Mouse (Mus musculus): ENCODE data around the gene Elp6. TPM values are rescaled to one million over a fixed set of nuclear protein-coding genes. Genes with fewer than 3 reads are reported as not detected.

Elp6 gene
- polyA plus RNA-seq, 2 experiments, result 7.5 to 8.0 TPM

GRCm38 (mm10) chr9:110333135-110333895, 28.3 kb downstream of the Elp6 start, which contains the start of gene Scap:
TSS of gene Scap (plus strand) at chr9:110333288.
- ATAC-seq (ENCODE audit: insufficient read depth) (peak; percentile 91), DNase-seq (ENCODE audit: low read depth in 3 of 3, low spot score in 3 of 3) (peak; percentile 79 to 87 (median 82))
- H3K4me3 ChIP-seq (ENCODE audit: insufficient read depth in 1 of 2, low read depth in 2 of 2, low read length in 2 of 2), result peak within 1 kb of the TSS; percentile 59 to 71
- TF ChIP-seq EP300 (IDR thresholded peaks at IDR 0.05; ENCODE audit: low read depth) (no peak), CTCF (IDR thresholded peaks at IDR 0.05; ENCODE audit: low read depth) (peak; percentile 99)
- H3K4me2 ChIP-seq (ENCODE audit: low read depth), result peak within 1 kb of the TSS; percentile 80
- no peak within 1 kb of the TSS for H3K27ac ChIP-seq
- no peaks in the 10 kb centered on the region for H3K9me3 ChIP-seq (ENCODE audit: control insufficient read depth, low read length)
- no peaks in the 10 kb centered on the region for H3K36me3 ChIP-seq (replicated peaks; ENCODE audit: control insufficient read depth, insufficient read depth, low read depth)
- H3K4me1 ChIP-seq (replicated peaks; ENCODE audit: control insufficient read depth in 2 of 2, insufficient read depth in 2 of 2, low read length in 1 of 2), result peaks cover 0 to 23% of the 10 kb centered on the region in 2 experiments; a peak in 3 of 4 replicates
- 0% methylated on average over 69 of the region's 78 CpGs for WGBS (ENCODE audit: insufficient replicate concordance)
- no peaks in the 10 kb centered on the region for H3K27me3 ChIP-seq (ENCODE audit: control insufficient read depth, insufficient read depth, low read length)
- H3K9ac ChIP-seq (replicated peaks), result peak within 1 kb of the TSS; percentile 35

- Histone ChIP-seq H3K36me3 (replicated peaks; ENCODE audit: control insufficient read depth, insufficient read depth, low read depth) (no peaks in the 10 kb centered on the region), H3K4me2 (ENCODE audit: low read depth) (peak overlapping the region; percentile 80), H3K27ac (no peak overlapping the region), H3K4me1 (replicated peaks; ENCODE audit: control insufficient read depth in 2 of 2, insufficient read depth in 2 of 2, low read length in 1 of 2) (peaks cover 0 to 20% of the 10 kb centered on the region in 2 experiments; a peak in 2 of 4 replicates), H3K9ac (replicated peaks) (peak overlapping the region; percentile 35), H3K9me3 (ENCODE audit: control insufficient read depth, low read length) (no peaks in the 10 kb centered on the region), H3K27me3 (ENCODE audit: control insufficient read depth, insufficient read depth, low read length) (no peaks in the 10 kb centered on the region), H3K4me3 (ENCODE audit: insufficient read depth in 1 of 2, low read depth in 2 of 2, low read length in 2 of 2) (peak overlapping the region; percentile 59 to 71)
- 10% methylated on average over 12 of the region's 12 CpGs for WGBS (ENCODE audit: insufficient replicate concordance)
- DNase-seq (ENCODE audit: low read depth in 3 of 3, low spot score in 3 of 3) (no peak), ATAC-seq (ENCODE audit: insufficient read depth) (peak; percentile 14; the same call in 1 of the 2 replicates)
- TF ChIP-seq CTCF (IDR thresholded peaks at IDR 0.05; ENCODE audit: low read depth) (no peak), EP300 (IDR thresholded peaks at IDR 0.05; ENCODE audit: low read depth) (no peak)
Observed at GRCm38 (mm10) chr9:110333896-110334259, 28.9 kb downstream of the Elp6 start.

- Histone ChIP-seq H3K4me1 (replicated peaks; ENCODE audit: control insufficient read depth in 2 of 2, insufficient read depth in 2 of 2, low read length in 1 of 2) (peaks cover 0 to 13% of the 10 kb centered on the region in 2 experiments; a peak in 2 of 4 replicates), H3K27ac (no peak overlapping the region), H3K9ac (replicated peaks) (no peak overlapping the region), H3K9me3 (ENCODE audit: control insufficient read depth, low read length) (no peaks in the 10 kb centered on the region), H3K36me3 (replicated peaks; ENCODE audit: control insufficient read depth, insufficient read depth, low read depth) (no peaks in the 10 kb centered on the region), H3K4me2 (ENCODE audit: low read depth) (peak overlapping the region; percentile 80), H3K27me3 (ENCODE audit: control insufficient read depth, insufficient read depth, low read length) (no peaks in the 10 kb centered on the region), H3K4me3 (ENCODE audit: insufficient read depth in 1 of 2, low read depth in 2 of 2, low read length in 2 of 2) (no peak overlapping the region)
- no peak for TF ChIP-seq EP300 (IDR thresholded peaks at IDR 0.05; ENCODE audit: low read depth)
- no peak for TF ChIP-seq CTCF (IDR thresholded peaks at IDR 0.05; ENCODE audit: low read depth)
- ATAC-seq (ENCODE audit: insufficient read depth) (no peak), DNase-seq (ENCODE audit: low read depth in 3 of 3, low spot score in 3 of 3) (no peak)
- 36% methylated on average over 8 of the region's 8 CpGs for WGBS (ENCODE audit: insufficient replicate concordance)
Observed at GRCm38 (mm10) chr9:110334849-110335248, 29.9 kb downstream of the Elp6 start.

- Histone ChIP-seq H3K4me3 (ENCODE audit: insufficient read depth in 1 of 2, low read depth in 2 of 2, low read length in 2 of 2) (no peak overlapping the region), H3K27me3 (ENCODE audit: control insufficient read depth, insufficient read depth, low read length) (no peaks in the 10 kb centered on the region), H3K36me3 (replicated peaks; ENCODE audit: control insufficient read depth, insufficient read depth, low read depth) (no peaks in the 10 kb centered on the region), H3K4me1 (replicated peaks; ENCODE audit: control insufficient read depth in 2 of 2, insufficient read depth in 2 of 2, low read length in 1 of 2) (peaks cover 0 to 11% of the 10 kb centered on the region in 2 experiments; a peak in 2 of 4 replicates), H3K9ac (replicated peaks) (no peak overlapping the region), H3K4me2 (ENCODE audit: low read depth) (no peak overlapping the region), H3K27ac (no peak overlapping the region), H3K9me3 (ENCODE audit: control insufficient read depth, low read length) (no peaks in the 10 kb centered on the region)
- ATAC-seq (ENCODE audit: insufficient read depth), result no peak
- no peak for DNase-seq (ENCODE audit: low read depth in 3 of 3, low spot score in 3 of 3)
- no peak for TF ChIP-seq CTCF (IDR thresholded peaks at IDR 0.05; ENCODE audit: low read depth)
- no peak for TF ChIP-seq EP300 (IDR thresholded peaks at IDR 0.05; ENCODE audit: low read depth)
- WGBS (ENCODE audit: insufficient replicate concordance), result 62% methylated on average over 5 of the region's 5 CpGs
Observed at GRCm38 (mm10) chr9:110340037-110340750, 35.2 kb downstream of the Elp6 start.

- DNase-seq (ENCODE audit: low read depth in 3 of 3, low spot score in 3 of 3) (no peak), ATAC-seq (ENCODE audit: insufficient read depth) (no peak)
- no peaks in the 10 kb centered on the region for H3K9me3 ChIP-seq (ENCODE audit: control insufficient read depth, low read length)
- no peak overlapping the region for H3K4me2 ChIP-seq (ENCODE audit: low read depth)
- no peak overlapping the region for H3K27ac ChIP-seq
- H3K36me3 ChIP-seq (replicated peaks; ENCODE audit: control insufficient read depth, insufficient read depth, low read depth), result no peaks in the 10 kb centered on the region
- peaks cover 0 to 9% of the 10 kb centered on the region in 2 experiments; a peak in 1 of 4 replicates for H3K4me1 ChIP-seq (replicated peaks; ENCODE audit: control insufficient read depth in 2 of 2, insufficient read depth in 2 of 2, low read length in 1 of 2)
- TF ChIP-seq EP300 (IDR thresholded peaks at IDR 0.05; ENCODE audit: low read depth) (no peak), CTCF (IDR thresholded peaks at IDR 0.05; ENCODE audit: low read depth) (no peak)
- H3K9ac ChIP-seq (replicated peaks), result no peak overlapping the region
- H3K4me3 ChIP-seq (ENCODE audit: insufficient read depth in 1 of 2, low read depth in 2 of 2, low read length in 2 of 2), result no peak overlapping the region
- H3K27me3 ChIP-seq (ENCODE audit: control insufficient read depth, insufficient read depth, low read length), result no peaks in the 10 kb centered on the region
- 65% methylated on average over 8 of the region's 8 CpGs for WGBS (ENCODE audit: insufficient replicate concordance)
Observed at GRCm38 (mm10) chr9:110342008-110342407, 37.0 kb downstream of the Elp6 start.

All from liver, embryonic 14.5 days (tissue).